Mouse (Mus musculus): Measurements from ENCODE around the gene 1110008P14Rik. TPM values are rescaled to one million over a fixed set of nuclear protein-coding genes. Genes with fewer than 3 reads are reported as not detected.
"Not testable (repeated sequence)": the region's sequence is repeated elsewhere in the genome, so short reads cannot be mapped to it uniquely, and the experiment has no call there.

The 1110008P14Rik gene
- total RNA-seq, 2 experiments from 2014 or later, result 160 to 170 TPM

GRCm38 (mm10) chr2:32375317-32375940 is 6.3 kb downstream of the 1110008P14Rik start:
- Histone ChIP-seq H3K4me3 (no peak overlapping the region), H3K27ac (peak overlapping the region; percentile 51; the same call in 1 of the 2 replicates)
- no peak for TF ChIP-seq CTCF (conservative IDR thresholded peaks at IDR 0.05)
- peak in 1 of 2 experiments; percentile 24 for DNase-seq (ENCODE audit: low spot score in 2 of 2)

- H3K4me3 ChIP-seq, result no peak overlapping the region
- no peak for DNase-seq (ENCODE audit: low spot score in 2 of 2)
- no peak for TF ChIP-seq CTCF (conservative IDR thresholded peaks at IDR 0.05)
- no peak overlapping the region for H3K27ac ChIP-seq
Measured at GRCm38 (mm10) chr2:32374191-32374590, 7.5 kb downstream of the 1110008P14Rik start.

- TF ChIP-seq CTCF (conservative IDR thresholded peaks at IDR 0.05), result no peak
- H3K4me3 ChIP-seq, result no peak overlapping the region
Measured at GRCm38 (mm10) chr2:32367315-32367714, 14.4 kb downstream of the 1110008P14Rik start.

GRCm38 (mm10) chr2:32364121-32364520 is 17.6 kb downstream of the 1110008P14Rik start:
- TF ChIP-seq CTCF (conservative IDR thresholded peaks at IDR 0.05), result no peak
- DNase-seq (ENCODE audit: low spot score in 2 of 2), result no peak
- Histone ChIP-seq H3K27ac (no peak overlapping the region), H3K4me3 (peak overlapping the region; percentile 79; the same call in 1 of the 2 replicates)

More at GRCm38 (mm10) chr2:32367315-32367714, 14.4 kb downstream of the 1110008P14Rik start:
- H3K27ac ChIP-seq, result no peak overlapping the region
- no peak for DNase-seq (ENCODE audit: low spot score in 2 of 2)

GRCm38 (mm10) chr2:32363376-32364106 is 18.2 kb downstream of the 1110008P14Rik start:
- DNase-seq (ENCODE audit: low spot score in 2 of 2), result no peak
- peak overlapping the region; percentile 79 for H3K4me3 ChIP-seq
- H3K27ac ChIP-seq, result peak overlapping the region; percentile 96
- no peak for TF ChIP-seq CTCF (conservative IDR thresholded peaks at IDR 0.05)

GRCm38 (mm10) chr2:32362817-32363340 is 18.9 kb downstream of the 1110008P14Rik start:
- peak; percentile 98 for TF ChIP-seq CTCF (conservative IDR thresholded peaks at IDR 0.05)
- H3K27ac ChIP-seq, result peak overlapping the region; percentile 96
- peak overlapping the region; percentile 79 for H3K4me3 ChIP-seq
- DNase-seq (ENCODE audit: low spot score in 2 of 2), result peak; percentile 84 to 93

- peak overlapping the region; percentile 96 for H3K27ac ChIP-seq
- not testable (repeated sequence) for DNase-seq (ENCODE audit: low spot score in 2 of 2)
- peak overlapping the region; percentile 79 for H3K4me3 ChIP-seq
Measured at GRCm38 (mm10) chr2:32362274-32362673, 19.5 kb downstream of the 1110008P14Rik start.

GRCm38 (mm10) chr2:32361437-32361836 is 20.3 kb downstream of the 1110008P14Rik start:
- peak overlapping the region; percentile 58 for H3K4me3 ChIP-seq
- H3K27ac ChIP-seq, result peak overlapping the region; percentile 97
- DNase-seq (ENCODE audit: low spot score in 2 of 2), result peak; percentile 65 to 71
- peak; percentile 82 for TF ChIP-seq CTCF (conservative IDR thresholded peaks at IDR 0.05)

GRCm38 (mm10) chr2:32360741-32361140 is 21.0 kb downstream of the 1110008P14Rik start:
- peak; percentile 69 to 89 for DNase-seq (ENCODE audit: low spot score in 2 of 2)
- TF ChIP-seq CTCF (conservative IDR thresholded peaks at IDR 0.05), result no peak
- Histone ChIP-seq H3K27ac (peak overlapping the region; percentile 97), H3K4me3 (peak overlapping the region; percentile 58)

- TF ChIP-seq CTCF (conservative IDR thresholded peaks at IDR 0.05), result no peak
- Histone ChIP-seq H3K27ac (peak overlapping the region; percentile 64; the same call in 1 of the 2 replicates), H3K4me3 (no peak overlapping the region)
- DNase-seq (ENCODE audit: low spot score in 2 of 2), result no peak
Measured at GRCm38 (mm10) chr2:32358381-32358780, 23.4 kb downstream of the 1110008P14Rik start.

GRCm38 (mm10) chr2:32357710-32358109 is 24.0 kb downstream of the 1110008P14Rik start:
- TF ChIP-seq CTCF (conservative IDR thresholded peaks at IDR 0.05), result no peak
- no peak overlapping the region for H3K4me3 ChIP-seq
- no peak overlapping the region for H3K27ac ChIP-seq
- no peak for DNase-seq (ENCODE audit: low spot score in 2 of 2)

- no peak overlapping the region for H3K27ac ChIP-seq
- no peak overlapping the region for H3K4me3 ChIP-seq
- TF ChIP-seq CTCF (conservative IDR thresholded peaks at IDR 0.05), result no peak
- DNase-seq (ENCODE audit: low spot score in 2 of 2), result no peak
Measured at GRCm38 (mm10) chr2:32356216-32356615, 25.5 kb downstream of the 1110008P14Rik start.

- no peak overlapping the region for H3K4me3 ChIP-seq
- TF ChIP-seq CTCF (conservative IDR thresholded peaks at IDR 0.05), result no peak
- no peak overlapping the region for H3K27ac ChIP-seq
- DNase-seq (ENCODE audit: low spot score in 2 of 2), result no peak
Measured at GRCm38 (mm10) chr2:32354336-32354895, 27.3 kb downstream of the 1110008P14Rik start.
